Mouse (Mus musculus) lung, postnatal 4 days (tissue): Measurements from ENCODE around the gene Dpp4.
A peak's percentile ranks its signal among the peaks of the same experiment; 100 is the strongest.

Experiments used
- DNase-seq, 2 experiments: peaks; one replicate each; pipeline ENCODE4 v3.0.0; 2021

Gene Dpp4

DNA sequence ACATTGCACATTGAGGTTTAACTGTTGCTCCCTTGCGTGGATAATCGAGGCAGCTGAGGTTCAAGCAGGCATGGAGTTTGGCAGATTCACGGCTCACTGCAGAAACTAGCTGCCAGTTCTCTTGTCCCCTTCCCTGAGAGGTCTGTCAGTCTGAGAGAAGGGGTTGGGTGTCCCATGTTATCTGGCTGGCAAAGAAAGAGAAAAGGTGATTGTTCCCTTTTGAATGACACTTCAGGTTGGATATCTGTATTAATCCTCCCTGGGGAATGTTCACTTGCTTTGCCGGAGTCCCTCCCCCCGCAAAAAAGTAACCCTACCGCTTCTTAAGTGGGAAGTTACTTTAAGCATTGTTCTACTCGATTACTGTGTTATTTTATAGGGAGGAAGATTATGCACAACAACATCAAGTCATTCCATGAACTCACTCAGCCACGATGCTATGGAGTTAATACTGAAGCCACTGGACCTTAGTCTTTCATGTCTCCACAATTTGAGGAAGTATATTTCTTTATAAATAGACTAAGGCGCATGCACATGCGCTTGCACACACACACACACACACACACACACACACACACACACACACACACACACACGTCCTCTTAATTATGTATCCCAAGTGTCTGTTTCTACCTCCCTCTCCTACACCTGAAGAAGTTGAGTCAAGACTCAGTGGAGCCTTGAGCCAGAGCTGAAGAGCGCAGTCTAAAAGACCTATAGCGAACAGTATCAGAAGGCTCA lies at the start of gene Dpp4:
Dpp4 (minus strand) TSS at position 151 of the 741 bp plus-strand sequence.
- no peak for DNase-seq

DNA sequence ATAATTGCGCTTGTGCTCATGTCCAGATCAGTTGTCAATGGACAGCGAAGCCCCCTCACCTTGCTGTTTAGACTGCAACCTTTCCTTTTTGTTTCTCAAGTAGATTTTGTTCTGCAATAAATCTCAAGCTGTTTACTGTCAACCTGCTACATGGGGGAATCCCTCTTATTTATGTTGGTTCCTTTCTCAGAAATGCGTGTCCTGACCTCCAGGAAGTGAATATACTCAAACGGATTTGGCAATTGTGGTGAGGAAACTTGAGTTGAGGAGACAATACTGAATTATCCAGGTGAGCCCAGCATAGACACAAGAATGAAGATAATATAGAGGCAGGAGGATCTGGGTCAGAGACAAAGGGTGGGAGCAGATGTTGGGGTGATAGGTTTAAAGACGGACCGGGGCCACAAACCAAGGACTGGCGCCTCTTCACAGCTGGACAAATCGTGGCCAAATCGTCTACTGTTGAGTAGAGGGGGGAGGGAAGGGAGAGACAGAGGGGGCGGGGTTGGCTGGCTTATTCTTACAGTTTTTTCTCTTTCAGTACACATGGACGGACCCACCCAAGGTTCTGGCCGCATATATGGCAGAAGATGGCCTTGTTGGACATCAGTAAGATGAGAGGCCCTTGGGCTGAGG lies 48.9 kb upstream of the Dpp4 start:
- DNase-seq: no peak

DNA sequence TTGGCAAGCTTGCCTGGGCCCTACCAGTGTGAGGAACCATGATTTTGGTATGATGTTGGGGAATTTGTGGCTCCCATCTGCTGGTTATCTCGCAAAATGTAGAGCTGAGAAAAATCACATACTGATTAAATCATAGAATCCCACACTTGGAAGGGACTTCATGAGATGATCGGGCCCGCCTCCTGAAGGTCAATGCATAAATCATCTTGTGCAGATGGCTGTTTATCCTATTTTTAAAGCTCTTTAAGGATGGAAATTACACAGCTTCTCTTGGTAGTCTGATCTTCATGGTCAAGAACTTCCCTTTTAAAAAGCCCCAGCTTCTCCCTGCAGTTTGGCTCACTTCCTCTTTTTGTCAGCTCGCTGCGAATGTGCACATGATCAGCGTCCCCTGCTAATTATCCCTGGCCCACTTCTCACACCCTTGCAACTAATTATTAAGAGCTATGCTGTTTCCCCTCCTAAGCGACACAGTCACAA lies 48.2 kb upstream of the Dpp4 start:
- DNase-seq: peak in 1 of 2 experiments; percentile 10

DNA sequence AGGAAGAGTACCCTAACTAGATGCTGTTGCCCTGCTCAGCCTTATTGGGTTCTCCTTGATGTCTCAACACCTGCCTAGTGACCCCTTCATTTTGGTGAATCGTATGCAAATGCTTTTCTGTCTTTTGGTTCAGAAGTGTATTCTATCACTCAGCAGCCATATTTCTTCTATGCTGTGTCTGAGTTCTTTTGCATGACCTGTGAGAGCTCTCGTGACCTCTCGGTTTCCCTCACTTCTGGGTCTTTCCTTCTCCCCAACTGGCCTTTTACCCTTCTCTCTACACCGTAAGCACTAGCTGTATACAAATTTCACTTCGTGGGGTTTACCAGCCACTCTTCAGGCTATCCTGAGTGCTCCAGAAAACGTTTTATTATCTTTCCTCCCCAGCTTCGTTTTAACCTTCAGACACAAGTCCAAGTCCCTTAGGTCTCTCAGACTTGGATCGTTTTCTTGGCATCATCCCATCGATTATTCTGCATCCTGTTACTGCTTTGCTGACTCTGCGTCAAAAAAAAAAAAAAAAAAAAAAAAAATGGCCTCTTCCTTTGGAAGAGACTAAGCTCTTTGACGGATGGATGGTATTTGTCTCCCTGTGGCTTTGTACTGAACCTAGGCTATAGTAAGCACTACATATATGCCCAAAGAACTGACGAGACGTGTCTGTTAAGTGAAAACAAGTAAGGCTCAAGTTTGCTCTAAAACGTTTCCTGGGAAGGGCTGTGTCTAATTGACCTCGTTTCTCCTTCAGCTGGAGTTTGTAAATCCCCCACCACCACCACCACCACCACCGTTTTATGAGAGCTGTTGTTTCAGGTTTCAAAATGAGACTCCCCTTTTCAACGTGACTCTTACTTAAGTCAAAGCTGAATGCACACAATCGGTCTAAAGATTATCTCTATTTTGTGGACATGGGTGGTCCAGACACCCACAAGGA lies 47.5 kb upstream of the Dpp4 start:
- DNase-seq: no peak

DNA sequence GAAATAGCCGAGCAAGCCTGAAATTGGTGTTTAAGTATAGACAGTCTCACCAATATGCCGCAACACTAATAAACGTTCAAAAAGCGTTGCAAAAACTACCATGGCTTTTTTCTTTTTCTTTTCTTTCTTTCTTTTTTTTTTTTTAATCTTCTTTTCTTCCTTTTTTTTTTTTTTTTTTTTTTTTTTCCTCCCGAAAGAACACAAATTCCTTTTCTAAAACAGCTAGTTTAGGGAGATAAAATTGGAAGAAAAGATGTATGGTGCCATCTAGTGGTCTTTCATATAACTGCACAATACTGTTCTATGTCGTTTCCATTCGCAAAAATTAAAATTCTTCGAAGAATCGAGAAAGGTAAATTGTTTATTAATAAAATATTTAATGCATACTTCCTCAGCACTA lies 46.0 kb upstream of the Dpp4 start:
- DNase-seq: no peak

DNA sequence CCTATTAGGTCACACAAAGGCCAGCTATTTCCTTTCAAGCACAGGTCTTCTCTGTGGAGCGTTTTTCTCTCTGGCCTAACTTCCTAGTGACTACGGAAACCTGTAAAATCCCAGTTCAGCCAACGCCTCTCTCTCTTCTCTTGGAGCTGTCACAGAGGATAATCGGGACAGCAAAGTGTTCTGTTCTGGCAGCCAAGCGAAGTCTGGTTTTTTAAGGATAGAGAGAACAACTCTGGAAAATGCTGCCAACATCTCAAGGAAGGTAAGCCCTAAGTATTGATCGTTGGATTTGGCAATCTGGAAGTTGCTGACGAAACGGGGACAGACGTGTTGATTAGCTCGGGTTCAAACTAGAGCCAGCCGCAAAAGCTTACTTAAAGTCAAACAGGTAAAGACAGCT lies 43.0 kb upstream of the Dpp4 start:
- DNase-seq: no peak

DNA sequence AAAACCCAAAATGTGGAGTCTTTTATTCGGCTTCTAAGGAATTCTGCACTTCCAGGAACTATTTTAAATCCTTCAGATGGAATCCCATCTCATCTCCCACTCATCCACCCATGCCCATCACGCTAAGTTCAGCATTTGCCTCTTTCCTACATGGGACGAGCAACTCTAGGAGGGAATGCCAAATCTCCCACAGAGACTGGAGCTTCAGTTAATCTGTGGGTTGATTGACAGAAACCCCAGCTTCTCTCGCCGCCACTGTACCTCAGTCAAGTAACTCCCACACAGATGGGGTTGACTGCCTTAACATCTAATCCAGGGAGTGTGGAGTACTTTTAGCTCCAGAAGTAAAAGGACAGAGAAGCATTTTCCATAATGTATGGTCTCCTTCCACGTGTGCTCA lies 42.0 kb upstream of the Dpp4 start:
- no peak for DNase-seq

DNA sequence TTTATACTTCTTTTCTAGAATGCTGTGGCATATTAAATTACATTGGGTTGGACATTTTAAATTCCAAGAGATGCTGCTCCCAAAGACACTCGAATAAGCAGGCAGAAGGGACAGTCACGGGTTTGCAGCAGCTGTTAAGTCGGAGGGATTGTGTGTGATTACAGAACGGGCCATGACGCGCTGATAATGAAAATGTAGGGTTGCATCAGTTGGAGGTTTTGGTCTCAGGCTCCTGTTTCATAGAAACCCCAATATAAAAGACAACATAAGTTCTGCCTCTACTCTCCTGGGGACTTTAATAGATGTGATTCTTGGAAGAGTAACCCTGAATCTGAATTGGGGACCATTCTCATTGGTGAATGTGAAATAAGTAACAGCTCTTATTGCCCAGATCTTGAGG lies 38.3 kb upstream of the Dpp4 start:
- no peak for DNase-seq

DNA sequence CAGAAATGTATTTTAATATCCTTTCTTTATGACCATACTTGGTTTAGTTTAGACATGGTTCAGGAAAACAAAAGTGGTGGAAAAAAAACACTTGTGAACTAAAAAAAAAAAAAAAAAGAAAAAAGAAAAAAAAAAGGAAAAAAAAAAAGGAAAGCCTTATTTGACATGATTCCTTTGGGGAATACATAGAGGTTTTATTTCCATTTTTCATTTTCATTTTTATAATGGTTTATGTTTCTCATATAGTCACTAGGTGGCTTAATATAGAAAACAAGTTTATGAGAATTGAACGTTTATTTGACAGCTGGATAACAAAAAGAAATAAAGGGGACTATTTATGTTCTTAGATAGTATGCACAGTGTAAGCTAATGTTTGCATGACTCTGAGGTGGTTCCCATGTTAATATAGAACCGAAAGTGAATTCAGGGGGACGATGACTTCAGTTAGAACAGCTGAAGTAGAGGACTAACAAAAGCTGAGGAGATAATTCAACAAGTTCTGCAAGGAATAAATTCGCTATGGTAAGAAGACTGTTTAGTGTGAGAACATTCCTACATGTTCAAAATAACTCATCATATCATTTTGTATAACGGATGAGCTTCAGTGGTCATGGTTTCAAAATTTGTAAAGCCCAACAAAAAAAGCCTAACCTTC lies 37.8 kb upstream of the Dpp4 start:
- DNase-seq: no peak

DNA sequence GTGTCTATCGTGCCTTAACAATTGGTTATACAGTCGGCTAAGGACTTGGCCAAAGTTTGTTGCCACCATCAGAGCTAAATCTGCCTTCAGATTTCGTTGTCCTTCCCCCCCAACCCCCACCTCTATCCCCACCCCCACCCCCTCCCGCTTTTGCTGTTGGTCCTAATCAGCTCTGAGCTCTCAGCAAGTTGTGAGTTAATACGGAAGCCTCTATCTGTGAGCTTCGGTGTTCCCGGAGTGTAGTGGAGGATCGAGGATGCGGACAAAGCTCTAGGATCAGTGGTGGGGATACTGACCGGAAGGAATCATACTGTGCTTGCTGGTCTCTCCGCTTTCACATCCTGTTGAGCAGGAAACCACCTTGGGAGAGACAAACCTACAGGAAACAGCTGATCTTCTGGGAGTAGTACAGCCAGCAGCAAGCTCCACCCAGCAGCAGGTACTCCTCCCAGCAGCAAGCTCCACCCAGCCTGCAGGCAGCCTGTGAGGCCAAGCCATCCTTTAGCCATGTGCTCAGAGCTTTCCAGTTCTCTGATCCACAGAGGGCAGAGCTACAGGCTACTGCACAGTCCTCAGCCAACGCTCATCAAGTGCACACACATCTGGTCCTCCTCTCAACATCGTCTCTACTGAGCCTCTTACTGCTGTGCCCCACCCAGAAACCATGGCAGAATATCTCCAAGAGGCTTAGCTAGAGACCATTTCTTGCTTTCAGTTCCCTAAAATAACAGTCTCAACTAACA lies 28.9 kb upstream of the Dpp4 start:
- DNase-seq: peak; percentile 56 to 71

DNA sequence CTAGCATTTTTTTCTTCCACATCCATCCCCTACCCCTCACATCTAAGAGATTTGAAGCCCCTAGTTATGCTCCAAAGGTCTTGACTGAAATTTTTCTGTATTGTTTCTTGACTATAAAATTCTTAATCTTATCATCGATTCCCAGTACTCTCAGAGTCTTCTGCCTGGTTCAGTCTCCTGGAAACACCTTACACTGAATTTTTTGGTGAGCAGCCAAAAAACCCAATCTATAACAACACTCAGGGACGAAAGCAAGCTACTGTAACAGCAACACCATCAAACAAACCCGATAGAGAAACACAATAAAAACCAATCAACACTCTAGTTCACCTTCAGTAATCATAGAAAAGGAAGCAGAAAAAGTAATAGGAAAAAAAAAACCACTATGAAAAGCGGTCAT lies 28.1 kb upstream of the Dpp4 start:
- DNase-seq: no peak

DNA sequence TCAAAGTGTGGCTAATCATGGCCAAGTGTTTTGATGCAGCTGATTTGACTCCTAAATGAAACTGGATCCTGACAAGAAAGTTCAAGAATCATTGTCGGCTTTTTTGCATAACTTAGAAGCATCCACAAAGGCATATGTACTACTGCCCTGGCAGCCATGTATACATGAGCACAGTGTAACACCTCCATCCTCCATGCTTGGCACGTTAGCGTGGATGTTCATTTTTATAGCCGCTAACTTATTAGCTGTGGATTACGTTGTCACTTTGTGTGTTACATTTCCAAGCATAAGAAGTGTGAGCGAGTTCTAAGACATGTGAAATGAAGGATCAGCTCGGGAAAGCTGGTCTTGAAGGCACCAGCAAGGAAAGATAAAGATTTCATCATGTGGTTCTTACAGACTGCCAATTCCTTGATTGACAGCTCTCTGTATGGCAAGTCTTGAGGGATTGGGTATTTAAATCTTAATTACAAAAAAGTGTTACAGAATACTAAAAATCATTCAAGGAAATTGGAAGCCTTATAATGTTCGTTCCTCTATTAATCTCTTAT lies 19.3 kb upstream of the Dpp4 start:
- DNase-seq: no peak

DNA sequence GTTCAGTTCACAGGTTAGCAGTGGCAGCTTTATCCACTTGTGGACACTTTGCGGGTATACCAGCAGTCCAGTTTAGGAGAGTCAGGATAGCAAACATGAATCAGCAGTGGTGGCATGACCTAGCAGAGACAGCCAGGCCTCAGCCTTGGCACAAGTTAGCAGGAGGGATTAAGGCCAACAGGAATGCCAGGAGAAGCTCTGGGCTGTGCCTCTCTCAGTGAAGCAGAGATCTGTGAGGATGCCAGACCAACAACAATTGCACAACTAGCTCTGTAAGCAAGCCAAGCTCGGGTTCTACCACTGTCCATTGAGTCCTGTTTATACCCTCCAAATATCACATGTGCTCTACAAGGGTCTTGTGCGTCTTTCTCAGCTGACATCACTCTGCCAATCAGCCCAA lies 13.9 kb upstream of the Dpp4 start:
- no peak for DNase-seq

DNA sequence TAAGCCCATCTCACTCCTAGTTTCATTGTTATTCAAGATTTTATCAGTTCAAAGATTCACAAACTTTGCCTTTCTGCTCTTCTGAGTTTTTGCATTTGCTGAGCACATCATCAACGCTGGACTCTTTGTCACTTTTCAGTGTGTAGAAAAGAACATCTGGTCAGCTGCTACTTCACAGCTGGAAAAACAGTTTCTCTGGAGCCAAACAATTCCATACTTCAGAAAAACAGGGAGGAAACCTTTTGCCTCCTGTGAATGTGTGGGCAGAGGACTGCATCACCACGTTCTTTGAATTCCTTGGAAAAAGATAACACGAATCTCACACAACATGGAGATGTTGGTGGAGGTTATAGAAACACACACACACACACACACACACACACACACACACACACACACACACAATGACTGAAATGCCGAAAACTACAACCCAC lies 11.3 kb upstream of the Dpp4 start:
- no peak for DNase-seq

DNA sequence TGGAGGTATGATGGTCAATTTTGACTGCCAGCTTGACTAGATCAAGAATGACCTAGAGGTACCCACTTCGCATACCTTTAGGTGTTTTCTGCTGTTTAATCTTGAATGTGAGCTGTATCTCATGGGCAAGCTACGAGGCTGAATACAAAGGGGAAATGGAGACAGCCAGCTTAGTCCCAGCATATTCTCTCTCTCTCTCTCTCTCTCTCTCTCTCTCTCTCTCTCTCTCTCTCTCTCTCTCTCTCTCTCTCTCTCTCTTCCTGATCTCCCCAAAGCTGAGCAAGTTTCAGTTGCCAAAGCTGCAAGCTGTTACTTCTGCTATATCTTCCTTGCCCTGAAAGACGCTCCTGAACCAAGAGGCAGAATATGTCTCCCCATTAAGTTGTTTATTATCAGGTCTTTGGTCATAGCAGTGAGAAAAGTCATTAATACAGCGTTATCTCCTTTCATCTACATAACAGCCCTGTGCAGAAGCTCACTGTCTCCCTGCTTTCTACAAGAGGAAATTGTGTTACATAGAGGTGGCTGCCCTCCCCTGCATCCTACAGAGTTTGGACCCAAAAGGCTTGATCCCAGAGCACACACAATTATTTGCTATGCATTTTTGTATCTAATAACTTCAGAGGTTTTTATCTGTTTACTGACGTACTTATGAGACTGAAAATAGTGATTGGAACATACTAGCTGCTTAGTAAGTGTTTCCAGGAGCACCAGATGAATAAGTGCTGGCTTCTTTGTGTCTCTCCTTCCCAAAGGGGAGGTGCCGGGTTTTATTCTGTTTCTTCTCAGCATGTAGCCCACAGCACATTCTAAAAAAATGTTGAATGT lies 10.7 kb upstream of the Dpp4 start:
- no peak for DNase-seq

DNA sequence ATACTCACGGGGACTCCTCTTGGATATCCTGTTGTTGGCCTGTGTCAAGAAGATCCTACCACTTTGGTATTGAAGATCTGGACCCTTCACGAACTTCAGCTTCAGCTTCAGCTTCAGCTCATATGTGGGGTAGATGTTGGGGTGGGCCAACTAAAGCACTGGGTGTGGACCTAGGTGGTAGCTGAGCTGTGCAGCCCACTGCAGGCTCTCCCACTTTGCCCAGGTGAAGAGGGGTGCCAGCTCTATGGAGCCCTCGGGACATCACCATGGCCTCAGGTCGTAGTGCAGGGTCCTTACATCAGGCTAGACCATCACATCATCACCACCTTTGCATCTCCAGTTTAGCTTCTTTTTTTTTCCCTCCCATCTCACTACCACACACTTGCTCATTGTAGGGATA lies 9.2 kb upstream of the Dpp4 start:
- no peak for DNase-seq

DNA sequence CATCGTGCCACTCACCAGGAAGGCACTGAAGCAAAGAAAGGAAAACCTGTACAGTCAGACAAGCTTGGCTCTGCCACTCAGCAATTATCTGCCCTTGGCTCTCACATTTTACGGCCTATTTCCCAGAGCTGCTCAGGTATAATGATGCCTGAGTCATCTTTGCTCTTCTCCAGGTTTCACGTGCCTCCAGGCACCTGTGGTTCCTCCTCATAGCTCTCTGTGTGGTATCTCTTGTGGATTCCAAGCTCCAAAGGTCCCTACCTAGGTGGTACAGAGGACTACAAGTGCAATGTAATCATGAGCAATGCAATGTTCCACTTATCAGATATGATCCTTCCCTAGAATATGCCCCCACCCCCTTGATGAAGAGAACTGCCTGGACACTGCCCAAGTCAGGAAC lies 8.0 kb upstream of the Dpp4 start:
- DNase-seq: no peak

DNA sequence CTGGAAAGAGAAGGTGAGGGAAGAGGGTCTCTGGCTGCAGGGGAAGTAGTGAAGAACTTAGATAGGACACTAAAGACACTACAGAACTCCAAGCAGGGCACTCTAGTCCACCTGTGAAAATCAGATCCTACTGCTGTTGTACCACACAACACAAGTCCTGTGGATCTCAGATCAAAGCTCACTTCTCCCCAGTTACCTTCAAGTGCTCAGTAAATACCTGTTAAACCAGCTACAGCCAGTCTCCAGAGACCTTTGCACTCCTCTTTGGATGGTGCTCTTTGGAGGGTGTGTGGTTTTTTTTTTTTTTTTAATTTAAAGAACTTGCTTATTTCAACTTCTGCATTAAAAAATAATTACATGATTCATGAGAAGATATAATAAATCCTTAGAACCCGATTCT lies 5.2 kb upstream of the Dpp4 start:
- no peak for DNase-seq

DNA sequence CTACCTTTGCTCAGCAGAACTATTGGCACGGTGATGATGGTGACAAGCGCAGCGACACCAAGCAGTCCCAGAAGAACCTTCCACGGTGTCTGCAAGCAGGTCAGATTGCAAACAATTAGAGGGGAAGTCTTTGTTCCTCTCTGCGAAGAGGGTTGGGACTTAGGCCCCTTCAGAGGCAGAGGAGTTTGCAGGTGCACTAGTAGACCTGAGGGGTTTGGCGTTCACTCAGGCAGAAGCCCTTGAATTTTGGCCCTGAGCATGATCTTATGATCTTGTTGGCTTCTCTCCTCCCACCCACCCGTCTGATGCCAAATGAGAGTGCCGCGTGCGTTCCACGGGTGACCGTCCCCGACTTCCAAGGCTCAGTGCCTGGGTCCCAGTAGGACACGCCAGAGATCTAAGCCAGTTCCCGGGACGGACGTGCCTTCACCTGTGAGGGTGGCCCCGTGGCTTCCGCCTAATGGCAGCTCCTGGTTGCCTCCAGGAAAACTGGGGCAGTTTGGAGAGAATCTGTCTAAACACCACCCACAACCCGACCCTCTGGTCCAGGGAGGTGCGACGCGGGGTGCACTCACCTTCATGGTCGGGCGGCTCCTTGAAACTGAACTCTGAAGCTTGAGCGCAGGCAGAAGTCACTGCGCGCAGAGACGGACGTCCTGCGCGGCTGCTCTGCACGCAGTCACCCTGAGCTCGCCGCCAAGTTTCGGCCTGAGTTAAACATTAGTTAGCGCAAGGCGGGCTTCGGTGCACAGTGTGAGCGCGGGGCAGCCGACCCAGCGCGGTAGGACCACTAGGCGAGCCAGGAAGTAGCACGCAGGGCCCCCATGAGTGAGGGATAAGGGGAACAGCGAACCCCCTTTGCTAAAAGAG lies 585 bp downstream of the Dpp4 start:
- DNase-seq: peak; percentile 69 to 76

DNA sequence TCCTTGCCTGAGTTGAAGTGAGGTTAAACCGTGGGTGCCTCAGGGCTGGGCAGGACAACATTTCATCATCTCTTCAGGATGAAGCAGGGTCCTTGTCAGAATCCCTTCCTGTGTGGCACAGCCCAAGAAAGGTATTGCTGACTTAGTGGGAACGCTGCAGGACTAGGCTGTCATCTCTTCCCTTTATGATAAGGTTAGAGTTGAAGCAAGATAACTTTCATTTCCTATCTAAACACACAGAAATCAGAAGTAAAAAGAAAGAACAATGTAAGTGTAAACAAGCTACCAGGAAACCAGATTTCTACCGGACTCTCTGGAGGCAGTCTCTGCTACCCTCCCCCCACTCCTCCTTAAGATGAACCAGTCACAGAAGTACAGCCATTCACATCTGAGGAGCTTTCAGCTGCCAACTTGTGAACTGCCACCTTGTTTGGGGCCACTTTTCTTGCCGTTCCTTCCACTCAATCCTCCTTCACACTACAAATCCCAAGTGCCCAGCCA lies 3.3 kb downstream of the Dpp4 start:
- DNase-seq: peak; percentile 62 to 70
